Mouse (Mus musculus): Measurements from ENCODE around the gene Sympk. TPM values are rescaled to one million over a fixed set of nuclear protein-coding genes. Genes with fewer than 3 reads are reported as not detected.

Sympk gene
- polyA plus RNA-seq (2012; rRNA removed): 94.7 and 95.7 TPM in 2 replicates

DNA sequence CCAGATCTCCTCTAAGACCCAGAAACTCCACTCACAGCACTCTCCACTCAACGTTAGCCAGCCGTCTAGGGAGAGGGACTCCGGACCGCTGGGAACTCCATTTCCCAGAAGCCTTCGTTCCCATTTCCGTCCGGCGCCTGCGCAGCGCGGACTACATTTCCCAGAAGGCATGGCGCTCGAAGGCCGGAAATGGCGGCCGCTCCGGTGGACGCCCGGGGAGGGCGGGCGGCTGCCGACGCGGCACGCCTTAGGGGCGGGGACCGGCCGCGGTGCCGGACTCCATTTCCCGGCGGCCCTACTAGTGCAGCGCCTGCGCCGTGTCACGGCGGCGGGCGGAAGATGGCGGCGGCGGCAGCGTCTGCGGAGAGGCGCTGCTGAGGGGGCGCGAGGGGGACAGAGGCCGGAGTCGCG is at the start of gene Sympk:
TSS of gene Sympk (plus strand) at position 282 of the 411 bp plus-strand sequence.

GRCm38 (mm10) chr7:18987100-18987499 is 37.1 kb upstream of the Sympk start, which contains the start of gene Nanos2:
Gene Nanos2, plus strand, starts transcription at chr7:18987400.

DNA sequence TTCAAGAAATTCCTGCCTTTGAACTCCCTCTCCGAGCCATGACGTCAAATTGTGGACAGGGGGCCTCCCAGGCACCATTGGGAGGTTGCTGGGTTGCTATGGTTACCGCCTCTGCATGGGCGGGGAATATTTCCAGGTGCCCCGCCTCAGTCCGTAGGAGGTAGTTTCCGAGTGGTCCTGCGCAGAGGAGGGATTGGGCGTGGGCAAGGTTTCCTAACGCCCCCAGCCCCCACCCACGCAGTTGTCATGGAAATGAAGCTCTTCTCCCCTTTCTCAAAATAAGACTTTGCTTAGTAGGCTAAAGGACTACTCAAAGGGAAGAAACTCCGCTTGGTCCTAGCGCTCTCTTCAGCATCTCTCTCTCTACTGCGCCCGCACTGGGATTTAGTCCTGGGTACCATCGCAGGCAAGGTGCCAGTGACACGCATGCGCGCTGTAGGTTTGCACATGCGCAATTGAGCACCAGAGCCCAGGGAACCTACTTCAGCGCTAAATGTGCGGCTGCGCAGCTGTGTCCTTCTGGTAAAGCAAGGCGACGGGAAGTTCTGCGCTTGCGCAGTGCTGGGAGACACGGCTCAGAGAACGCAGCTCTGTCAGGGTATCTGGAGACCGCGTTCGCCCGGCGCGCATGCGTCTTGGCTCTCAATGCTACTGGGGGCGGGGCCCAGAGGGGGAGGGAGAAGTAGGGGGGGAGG is 33.4 kb upstream of the Sympk start, which contains the start of gene Mypop:
TSS of gene Mypop (plus strand) at position 645 of the 695 bp plus-strand sequence.

DNA sequence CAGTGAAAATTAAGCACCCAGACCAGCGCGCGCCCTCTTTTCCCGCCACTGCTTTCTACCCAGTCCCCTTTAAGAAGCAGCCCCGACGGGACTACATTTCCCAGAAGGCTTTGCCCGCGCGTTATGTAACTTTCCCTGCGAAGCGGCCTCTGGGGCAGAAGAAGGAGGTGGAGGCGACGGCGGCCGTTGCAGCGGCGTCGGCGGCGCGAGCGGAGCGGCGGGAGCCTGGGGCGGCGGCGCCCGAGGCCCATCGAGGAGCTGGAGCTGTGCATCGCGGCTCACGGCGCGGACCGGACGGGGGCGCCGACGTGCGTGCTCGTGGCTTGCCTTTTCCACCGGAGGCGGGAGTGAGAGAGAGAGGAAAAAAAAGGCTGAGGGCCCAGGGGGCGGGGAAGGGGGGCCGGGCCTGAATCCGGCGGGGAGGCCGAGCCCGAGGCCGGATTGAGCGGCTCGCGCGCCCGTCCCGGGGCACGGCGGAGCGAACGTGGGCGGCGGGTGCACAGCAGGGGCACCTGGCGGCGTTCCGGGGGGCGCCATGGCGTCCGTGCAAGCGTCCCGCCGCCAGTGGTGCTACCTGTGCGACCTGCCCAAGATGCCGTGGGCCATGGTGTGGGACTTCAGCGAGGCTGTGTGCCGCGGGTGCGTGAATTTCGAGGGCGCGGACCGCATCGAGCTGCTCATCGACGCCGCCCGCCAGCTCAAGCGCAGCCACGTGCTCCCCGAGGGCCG is 20.1 kb upstream of the Sympk start, which contains the start of gene Irf2bp1:
TSS of gene Irf2bp1 (plus strand) at position 143 of the 729 bp plus-strand sequence.

GRCm38 (mm10) chr7:19023357-19023814 is 791 bp upstream of the Sympk start, which contains the start of gene Foxa3:
Gene Foxa3, minus strand, starts transcription at chr7:19023538.

GRCm38 (mm10) chr7:19054047-19054776 is 30.0 kb downstream of the Sympk start, which contains the start of gene Rsph6a:
Gene Rsph6a, plus strand, starts transcription at chr7:19054690.

DNA sequence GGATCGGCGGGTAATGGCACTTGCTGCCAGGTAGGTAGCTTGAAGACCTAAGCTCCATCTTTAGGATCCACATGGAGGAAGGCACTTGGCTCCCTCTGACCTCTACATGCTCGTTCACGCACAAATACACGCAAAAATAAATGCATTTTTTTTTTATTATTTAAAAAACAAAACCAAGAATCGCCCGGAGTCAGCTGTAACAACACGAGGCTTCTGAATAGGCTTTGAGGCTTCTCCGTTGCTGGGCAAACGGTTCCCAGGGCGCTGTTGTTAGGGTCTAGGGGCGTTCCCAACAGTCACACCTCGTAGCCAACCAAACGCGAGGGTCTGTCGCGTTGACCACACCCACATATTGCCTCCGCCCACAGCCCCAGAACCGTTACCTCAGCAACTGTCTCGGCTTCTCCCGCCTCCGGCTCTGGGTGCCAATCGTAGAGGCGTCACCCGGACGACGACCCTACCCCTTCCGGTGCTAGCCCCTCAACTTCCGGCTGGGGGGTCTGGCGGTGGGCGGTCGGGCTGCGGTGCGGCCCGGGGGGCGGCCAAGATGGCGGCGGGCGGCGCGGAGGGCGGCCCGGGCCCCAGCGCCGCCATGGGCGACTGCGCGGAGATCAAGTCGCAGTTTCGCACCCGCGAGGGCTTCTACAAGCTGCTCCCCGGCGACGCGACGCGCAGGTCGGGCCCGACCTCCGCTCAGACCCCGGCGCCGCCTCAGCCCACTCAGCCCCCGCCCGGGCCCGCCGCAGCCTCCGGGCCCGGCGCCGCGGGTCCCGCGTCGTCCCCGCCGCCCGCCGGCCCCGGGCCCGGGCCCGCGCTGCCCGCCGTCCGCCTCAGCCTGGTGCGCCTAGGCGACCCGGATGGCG is 51.8 kb downstream of the Sympk start, which contains the start of gene Dmwd:
TSS of gene Dmwd (plus strand) at position 505 of the 863 bp plus-strand sequence.

DNA sequence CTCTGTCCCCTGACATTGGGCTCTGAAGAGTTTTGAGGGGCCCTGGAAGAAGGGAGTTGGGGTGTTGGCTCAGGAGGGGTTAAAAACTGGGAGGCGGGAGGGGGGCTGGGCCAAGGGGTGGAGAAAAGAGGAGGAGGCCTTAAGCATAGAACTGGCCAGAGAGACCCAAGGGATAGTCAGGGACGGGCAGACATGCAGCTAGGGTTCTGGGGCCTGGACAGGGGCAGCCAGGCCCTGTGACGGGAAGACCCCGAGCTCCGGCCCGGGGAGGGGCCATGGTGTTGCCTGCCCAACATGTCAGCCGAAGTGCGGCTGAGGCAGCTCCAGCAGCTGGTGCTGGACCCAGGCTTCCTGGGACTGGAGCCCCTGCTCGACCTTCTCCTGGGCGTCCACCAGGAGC is 59.5 kb downstream of the Sympk start, which contains the start of gene Dmpk:
TSS of gene Dmpk (plus strand) at position 149 of the 400 bp plus-strand sequence.

DNA sequence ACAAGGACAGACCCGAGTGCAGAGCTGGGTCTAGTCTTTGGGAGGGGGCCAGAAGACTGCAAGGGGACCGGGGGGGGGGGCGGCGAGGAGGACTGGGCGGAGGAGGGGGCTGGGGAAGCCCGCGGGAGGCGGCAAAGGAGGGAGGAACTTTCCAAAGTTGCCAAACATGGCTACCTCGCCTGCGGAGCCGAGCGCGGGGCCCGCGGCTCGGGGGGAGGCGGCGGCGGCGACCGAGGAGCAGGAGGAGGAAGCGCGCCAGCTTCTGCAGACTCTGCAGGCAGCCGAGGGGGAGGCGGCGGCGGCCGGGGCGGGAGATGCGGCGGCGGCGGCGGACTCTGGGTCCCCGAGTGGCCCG is 70.3 kb downstream of the Sympk start, which contains the start of gene Six5:
TSS of gene Six5 (plus strand) at position 124 of the 355 bp plus-strand sequence.

Other genes with a start within 250 kb of the Sympk start
- 0.02 TPM in 1 of 2 replicates, not detected in the other for gene Psg19, start 225.9 kb upstream of the Sympk start, polyA plus RNA-seq (2012; rRNA removed)
- 0.19 and 0.21 TPM in 2 replicates for gene Psg17, start 202.8 kb upstream of the Sympk start, polyA plus RNA-seq (2012; rRNA removed)
- gene Mill2, start 184.4 kb upstream of the Sympk start, polyA plus RNA-seq (2012; rRNA removed): 0.77 and 0.98 TPM in 2 replicates
- gene Pglyrp1, start 153.0 kb upstream of the Sympk start, polyA plus RNA-seq (2012; rRNA removed): 6.9 and 7.9 TPM in 2 replicates
- 34.8 and 37.2 TPM in 2 replicates for gene Ccdc61, start 114.0 kb upstream of the Sympk start, polyA plus RNA-seq (2012; rRNA removed)
- 25.7 and 28.5 TPM in 2 replicates for gene Nova2, start 98.5 kb upstream of the Sympk start, polyA plus RNA-seq (2012; rRNA removed)
- gene Nanos2, start 37.0 kb upstream of the Sympk start, polyA plus RNA-seq (2012; rRNA removed): 2.4 and 2.8 TPM in 2 replicates
- gene Mypop, start 33.1 kb upstream of the Sympk start, polyA plus RNA-seq (2012; rRNA removed): 12.2 and 13.7 TPM in 2 replicates
- 48.6 and 51.4 TPM in 2 replicates for gene Irf2bp1, start 20.3 kb upstream of the Sympk start, polyA plus RNA-seq (2012; rRNA removed)
- 0.09 and 0.76 TPM in 2 replicates for gene Foxa3, start 839 bp upstream of the Sympk start, polyA plus RNA-seq (2012; rRNA removed)
- 0.06 and 0.13 TPM in 2 replicates for gene Rsph6a, start 30.3 kb downstream of the Sympk start, polyA plus RNA-seq (2012; rRNA removed)
- 154 and 161 TPM in 2 replicates for gene Dmwd, start 51.9 kb downstream of the Sympk start, polyA plus RNA-seq (2012; rRNA removed)
- gene Dmpk, start 59.5 kb downstream of the Sympk start, polyA plus RNA-seq (2012; rRNA removed): 66.0 and 81.7 TPM in 2 replicates
- gene Six5, start 70.2 kb downstream of the Sympk start, polyA plus RNA-seq (2012; rRNA removed): 20.6 and 32.0 TPM in 2 replicates
- 5.3 and 6.0 TPM in 2 replicates for gene Gm4969, start 94.0 kb downstream of the Sympk start, polyA plus RNA-seq (2012; rRNA removed)
- gene Fbxo46, start 95.5 kb downstream of the Sympk start, polyA plus RNA-seq (2012; rRNA removed): 12.5 and 13.2 TPM in 2 replicates
- 15.7 and 17.0 TPM in 2 replicates for gene Qpctl, start 124.9 kb downstream of the Sympk start, polyA plus RNA-seq (2012; rRNA removed)
- gene Snrpd2, start 125.3 kb downstream of the Sympk start, polyA plus RNA-seq (2012; rRNA removed): 153 and 184 TPM in 2 replicates
- gene Gipr, start 141.8 kb downstream of the Sympk start, polyA plus RNA-seq (2012; rRNA removed): 12.0 and 19.1 TPM in 2 replicates
- 47.2 and 49.2 TPM in 2 replicates for gene Eml2, start 152.0 kb downstream of the Sympk start, polyA plus RNA-seq (2012; rRNA removed)
- 4.1 and 4.4 TPM in 2 replicates for gene Gpr4, start 188.2 kb downstream of the Sympk start, polyA plus RNA-seq (2012; rRNA removed)
- gene Opa3, start 204.0 kb downstream of the Sympk start, polyA plus RNA-seq (2012; rRNA removed): 25.6 and 27.9 TPM in 2 replicates
- 64.3 and 74.5 TPM in 2 replicates for gene Vasp, start 247.4 kb downstream of the Sympk start, polyA plus RNA-seq (2012; rRNA removed)

Measured in central nervous system, embryonic 14 days (tissue).